Mouse (Mus musculus): ENCODE data around the gene Igf2r.
"Not testable (repeated sequence)": the region's sequence is repeated elsewhere in the genome, so short reads cannot be mapped to it uniquely, and the experiment has no call there.

The Igf2r gene

DNA sequence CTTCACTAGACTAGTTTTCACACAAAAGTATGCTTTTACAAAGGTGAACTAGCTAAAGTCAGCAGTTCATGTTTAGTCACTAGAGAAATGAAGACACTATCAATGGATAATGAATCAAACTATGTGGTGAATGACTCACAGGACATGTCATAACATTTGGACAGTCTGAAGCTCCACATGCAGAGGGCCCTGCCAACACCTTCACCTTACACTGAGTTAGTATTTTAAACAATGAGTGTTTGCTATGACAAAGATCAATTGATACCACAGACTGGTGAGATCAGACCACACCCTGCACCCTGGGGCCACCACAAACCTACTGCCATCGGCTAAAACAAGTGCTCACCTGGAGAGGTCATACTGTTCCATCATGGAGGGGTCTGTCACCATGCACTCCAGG, 54.4 kb downstream of the Igf2r start:
- DNase-seq: no peak

DNA sequence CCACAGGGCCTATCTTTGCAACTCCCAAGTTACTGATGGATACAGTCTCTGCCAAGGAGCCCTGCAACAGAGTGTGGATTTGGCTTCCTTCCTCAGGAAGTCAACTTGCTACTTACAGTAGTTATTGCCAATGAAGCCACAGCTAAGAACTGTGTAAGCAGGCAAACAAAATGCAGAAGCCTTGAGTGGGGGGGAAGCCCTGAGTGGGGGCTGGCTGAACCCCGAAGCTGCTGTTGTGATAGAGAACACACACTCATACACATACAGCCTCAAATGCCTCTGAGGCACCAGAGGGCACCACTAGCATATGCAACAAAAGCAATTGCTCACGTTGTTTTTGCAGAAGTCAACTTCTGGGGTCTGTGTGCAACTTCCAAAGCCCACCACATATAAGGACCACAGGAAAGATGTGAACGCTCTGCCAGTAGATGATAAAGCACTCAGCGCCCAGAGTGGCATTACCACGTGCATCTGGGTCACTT, 55.3 kb downstream of the Igf2r start:
- peak in 1 of 2 experiments; percentile 35 for DNase-seq

DNA sequence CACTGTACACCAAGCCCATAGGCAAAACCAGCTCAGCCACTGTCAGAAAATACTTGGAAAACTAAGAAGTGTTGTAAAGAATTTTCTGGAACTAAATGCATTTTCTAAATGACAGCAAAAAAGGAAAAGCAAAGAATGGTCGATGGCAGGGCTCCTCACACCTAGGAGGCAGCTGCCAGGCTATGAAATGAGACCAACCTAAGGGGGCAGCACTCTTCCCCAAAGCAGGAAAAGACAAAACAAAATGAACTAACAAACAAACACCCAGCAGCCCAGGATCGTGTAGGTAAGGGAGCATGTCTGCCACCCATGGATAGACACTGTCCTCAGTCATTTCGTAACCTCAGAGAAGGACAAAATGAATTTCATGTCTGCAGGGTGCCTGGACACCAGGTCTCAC, 56.5 kb downstream of the Igf2r start:
- no peak for DNase-seq

DNA sequence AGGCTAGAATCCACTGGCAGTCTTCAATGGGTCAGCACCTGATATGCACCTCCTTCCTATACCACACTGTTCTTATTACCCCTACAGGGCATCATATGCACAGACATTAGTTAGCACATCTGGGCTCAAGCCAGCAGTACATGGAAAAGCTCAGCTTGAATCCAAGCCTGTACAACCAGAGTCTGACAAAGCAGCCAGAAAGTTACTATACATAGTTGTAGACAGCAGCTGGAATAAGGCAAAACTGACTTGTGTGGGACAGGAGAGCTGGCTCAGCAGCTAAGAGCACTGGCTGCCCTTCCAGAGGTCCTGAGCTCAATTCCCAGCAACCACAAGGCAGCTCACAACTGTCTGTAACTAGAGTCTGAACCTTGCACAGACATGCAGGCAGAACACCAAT, 57.3 kb downstream of the Igf2r start:
- DNase-seq: no peak

DNA sequence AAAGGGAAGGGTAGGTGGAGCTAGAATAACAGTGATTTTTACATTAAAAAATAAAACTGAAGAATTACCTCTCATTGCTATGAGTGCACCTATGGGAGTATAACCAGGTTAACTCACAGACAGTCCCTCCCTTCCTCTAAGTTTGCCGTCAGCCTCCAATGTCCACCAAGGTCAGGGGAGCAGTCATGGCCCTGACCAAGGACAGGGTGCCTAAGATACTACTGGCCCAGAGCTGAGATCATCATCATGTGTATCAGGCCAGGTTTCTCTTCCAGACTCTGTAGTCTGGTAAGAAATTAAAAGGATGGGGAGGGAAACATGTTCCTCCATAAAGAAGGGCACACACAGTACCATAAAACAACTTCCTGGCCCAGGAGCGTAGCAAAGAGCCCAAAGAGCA, 58.5 kb downstream of the Igf2r start:
- DNase-seq: no peak

DNA sequence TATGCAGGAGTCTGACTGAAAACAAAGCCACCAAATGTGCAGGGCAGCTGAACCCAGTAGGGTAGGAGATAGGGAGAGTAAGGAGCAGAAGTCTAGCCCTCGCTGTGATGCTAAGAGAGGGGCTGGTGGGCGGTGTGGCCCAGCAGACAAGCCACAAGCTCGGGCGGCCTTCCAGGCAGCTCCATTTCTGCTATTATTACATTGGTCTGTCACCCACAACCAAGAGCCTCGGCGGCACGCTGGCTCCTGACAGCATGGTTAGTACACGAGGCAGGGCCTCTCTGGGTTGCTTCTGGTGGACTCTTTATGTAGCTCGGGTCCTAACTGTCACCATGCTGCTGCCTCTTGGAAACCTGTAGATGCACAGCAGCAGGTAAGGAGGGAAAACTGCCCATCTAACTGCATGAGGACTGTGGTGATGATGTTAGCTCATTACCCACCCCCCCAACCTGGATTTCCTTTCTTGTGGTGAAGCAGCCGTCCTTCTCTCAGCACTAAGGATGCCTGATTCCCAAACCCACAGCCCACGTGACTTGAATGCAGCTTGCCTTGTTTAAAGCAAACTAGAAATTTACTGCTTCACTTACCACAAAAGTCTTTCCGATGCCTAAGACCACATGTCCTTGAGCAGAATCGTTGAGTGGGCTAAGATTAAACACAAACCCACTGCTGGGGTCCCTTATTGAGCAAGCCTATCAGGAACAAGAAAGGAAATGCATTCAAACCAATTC, 59.2 kb downstream of the Igf2r start:
- no peak for DNase-seq

DNA sequence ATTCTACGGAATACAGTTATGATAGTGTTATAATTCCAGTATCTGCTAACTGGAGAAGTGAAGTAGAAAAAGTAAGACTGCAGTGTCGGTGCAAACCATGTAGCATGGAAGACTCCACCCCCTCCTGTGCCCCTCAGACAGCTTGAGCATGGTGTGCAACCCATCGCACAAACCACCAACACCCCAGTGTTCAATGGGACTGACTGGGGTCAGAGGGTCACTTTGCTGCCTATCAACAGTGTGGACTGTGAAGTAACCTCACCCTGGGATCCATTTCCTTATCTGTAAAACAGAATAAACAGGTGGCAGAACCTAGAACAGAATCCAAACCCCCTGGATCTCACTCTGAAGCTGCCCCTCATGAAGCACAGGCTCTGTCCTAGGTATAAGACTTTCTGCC, 61.1 kb downstream of the Igf2r start:
- no peak for DNase-seq

DNA sequence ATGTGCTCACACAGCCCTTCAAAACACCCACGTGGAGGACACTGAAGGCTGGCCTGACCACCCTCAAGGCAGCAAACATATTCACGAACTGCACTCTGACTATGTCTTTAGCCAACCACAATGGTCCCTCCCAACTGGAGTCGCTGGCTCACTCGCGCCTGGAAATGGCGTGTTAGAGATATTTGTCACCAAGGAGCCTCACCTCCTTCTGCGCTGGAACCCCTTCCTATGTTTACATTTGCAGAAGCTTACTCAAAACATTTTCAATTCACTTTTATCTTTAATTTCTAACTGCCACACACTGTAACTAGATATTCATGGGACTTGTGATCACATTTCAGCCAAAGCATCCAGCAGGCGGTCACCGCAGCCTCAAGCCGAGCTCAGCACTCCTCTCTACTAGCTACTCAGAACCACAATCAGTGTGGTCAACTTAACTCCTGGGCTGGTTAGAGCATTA, 62.8 kb downstream of the Igf2r start:
- no peak for DNase-seq

DNA sequence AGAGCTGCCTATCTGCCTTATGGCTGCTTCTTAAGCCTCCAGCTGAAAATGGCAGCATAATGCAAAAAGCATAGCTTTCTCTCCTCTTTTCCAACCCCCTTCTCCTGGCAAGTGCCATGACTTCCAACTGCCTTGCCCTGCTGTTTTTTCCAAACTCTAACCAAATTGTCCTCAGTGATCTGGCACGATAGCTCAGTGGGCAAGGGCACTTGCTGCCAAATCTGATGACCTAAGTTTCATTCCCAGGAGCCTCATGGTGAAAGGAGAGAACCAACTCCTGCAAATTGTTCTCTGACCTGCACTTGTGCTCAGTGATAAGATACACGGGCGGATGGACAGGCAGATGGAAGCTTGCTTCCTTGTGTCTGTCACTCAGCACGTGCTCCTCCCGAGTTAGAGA, 66.6 kb downstream of the Igf2r start:
- peak in 1 of 2 experiments; percentile 36 for DNase-seq

DNA sequence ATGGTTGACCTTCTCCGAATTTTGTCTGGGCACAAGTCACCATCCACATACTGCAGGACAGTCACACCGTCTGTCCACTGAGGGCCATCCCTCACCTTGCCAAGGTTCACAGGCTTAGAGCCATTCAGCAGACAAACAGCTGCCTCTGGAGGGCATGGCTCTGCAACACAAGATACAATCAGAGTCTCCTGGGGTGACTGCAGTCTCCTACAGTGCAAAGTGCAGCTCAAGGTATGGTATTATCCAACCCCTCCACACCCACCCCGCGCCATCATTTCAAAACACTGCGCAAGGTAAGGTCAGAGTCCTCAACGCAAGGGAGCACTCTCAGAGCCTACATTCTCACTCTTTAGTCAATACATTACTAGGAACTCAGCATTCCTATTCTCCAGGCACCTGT, 69.1 kb downstream of the Igf2r start:
- no peak for DNase-seq

DNA sequence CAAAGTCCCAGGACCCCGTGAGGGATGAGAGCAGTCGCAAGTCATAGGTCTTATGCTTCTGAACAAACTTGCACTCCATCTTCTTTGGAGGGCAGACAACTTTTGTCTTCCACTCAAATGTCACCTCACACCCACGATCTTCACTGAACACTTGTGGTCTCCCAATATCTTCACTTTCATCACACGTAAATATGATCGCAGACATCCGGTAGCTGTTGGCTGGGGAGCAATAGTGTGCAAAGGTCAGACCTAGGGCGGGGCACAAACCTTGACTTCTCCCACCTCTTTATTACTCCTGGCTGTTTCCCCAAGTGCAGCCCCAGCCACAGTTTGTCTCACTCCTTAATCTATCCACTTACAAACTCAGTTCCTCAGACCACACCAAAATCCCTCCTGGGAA, 77.6 kb downstream of the Igf2r start:
- DNase-seq: no peak

DNA sequence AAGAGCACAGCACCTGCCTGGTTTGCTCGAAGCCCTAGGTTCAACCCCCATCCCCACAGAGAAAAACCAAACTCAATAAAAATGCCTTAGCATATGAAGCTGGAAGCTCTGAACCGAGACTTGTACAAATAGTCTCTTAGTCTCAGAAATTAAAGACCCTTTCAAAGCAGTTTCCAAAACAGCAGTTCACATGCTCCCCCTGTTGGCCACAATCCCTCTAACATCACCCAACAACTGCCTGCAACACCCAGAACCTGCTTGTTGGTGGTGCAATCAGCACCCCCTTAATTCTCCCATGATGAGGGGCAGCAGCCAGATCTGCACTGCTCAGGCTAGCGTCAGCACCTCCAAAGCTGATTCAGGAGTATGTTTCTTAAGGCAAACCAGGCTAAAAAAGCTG, 79.9 kb downstream of the Igf2r start:
- DNase-seq: peak in 1 of 2 experiments; percentile 19

DNA sequence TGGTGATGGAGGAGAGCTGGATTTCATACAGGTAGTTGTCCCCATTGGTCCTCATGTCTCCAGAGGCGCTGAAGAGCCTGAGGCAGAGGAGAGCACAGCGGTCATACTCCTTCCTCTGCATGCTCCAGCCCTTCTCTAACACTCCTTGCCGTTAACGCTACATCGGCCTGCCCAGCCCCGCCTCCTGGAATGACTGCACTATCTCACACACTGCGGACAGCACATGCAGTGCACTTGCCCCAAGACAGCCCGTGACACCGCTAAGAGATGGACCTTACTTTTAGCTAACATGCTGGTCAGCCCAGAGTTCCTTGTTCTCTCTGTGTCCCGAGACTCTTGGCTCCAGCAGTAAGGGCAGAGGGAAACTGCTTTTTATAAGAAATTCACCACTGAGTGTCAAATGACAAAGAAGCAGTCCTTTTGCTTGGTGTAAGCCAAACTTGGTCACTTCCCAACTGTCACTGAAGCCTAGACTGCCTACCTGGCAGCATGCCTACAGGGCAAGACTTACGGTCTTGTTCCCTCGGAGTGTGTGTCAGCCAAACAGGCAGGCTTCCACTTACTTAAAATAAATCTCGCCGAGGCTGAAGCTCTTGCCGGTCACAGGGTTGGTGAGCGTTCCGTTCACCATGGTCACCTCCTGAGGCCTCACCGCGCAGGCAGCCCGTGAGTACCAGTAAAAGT, 80.9 kb downstream of the Igf2r start:
- peak; percentile 68 to 73 for DNase-seq

DNA sequence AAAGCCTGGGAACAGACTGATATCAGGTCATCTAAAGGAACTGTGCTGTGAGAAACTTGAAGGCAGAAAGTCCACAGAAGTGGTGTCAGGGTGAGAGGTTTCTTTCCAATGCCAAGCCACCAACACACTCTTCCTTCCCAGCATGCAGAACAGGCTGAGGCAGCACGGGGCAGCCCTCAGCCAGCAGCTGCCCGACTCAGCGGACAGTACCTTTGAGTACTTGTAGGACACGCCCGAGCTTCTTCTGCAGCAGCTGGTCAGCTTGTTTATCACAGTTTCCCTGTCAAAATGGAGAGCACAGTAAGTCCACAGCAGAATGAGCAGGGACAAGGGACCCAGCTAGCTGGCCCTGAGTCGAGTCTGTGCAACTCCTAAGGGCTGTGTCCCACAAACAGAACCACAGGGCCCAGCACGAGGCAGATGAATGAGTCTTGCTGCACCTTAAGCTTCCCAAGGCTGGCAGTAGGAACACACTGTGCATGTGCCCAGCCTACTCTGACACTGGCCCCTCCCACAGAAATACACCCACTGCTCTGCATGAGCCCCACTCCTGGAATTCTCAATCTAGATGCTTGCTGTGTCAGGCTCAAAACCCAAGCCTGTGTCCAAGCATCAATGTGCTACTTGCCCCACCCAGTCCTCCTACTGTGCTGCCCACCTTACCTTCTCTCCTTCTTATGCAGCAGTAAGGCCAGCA, 84.4 kb downstream of the Igf2r start:
- no peak for DNase-seq

DNA sequence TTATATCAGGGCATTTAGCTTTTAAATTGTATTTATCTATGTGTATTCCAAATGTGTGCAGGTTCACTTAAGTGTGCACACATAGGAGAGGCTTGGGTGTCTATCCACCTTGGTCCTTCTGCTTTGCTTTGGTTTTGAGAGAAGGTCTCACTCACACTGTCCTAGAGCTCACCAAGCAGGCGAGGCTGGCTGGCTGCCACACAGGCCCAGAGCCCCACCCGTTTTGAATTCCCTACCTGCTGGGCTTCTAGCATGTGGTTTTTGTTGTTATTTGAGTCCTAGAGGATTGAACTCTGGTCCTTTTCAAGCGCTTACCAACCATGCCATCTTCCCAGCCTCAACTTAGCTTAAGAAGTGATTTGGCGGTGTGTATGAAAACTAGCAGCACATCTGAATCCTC, 85.1 kb downstream of the Igf2r start:
- DNase-seq: peak; percentile 47 to 62

DNA sequence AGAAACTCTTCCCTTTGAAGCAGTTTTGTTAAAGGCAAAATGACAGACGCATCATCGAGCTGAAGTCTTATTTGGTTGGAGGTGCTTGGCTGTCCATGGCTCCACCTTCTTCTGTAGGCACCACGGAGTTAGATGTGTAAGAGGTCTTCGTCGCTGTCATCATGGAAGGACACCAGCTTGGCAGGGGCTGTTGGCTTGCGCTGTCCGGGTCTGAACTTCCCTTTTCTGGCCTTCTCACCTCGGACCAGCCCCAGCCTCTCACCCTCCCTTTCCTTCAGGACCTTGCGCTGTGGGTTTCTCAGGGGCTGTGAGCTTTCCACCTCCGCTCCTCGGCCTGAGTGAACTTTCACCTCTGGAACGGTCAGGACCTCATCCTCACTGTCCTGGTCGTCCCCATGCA, 85.9 kb downstream of the Igf2r start:
- DNase-seq: no peak

DNA sequence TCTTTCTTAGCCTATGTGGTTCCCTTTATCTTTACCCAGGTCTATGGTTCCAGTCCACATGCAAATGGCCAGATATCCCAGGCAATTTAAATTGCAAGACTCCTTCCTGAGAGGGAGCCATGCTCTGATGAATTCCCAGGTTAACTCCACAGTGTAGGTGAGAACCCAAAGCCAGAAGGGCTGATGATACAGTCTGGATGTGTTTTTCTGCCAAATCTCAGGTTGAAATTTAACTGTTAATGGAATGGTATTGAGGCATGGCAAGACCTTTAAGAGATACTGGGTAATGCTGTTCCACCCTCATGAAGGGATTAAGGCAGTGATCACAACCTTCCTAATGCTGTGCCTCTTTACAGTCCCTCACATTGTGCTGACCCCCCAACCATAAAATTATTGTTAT, 91.2 kb downstream of the Igf2r start:
- DNase-seq: no peak

DNA sequence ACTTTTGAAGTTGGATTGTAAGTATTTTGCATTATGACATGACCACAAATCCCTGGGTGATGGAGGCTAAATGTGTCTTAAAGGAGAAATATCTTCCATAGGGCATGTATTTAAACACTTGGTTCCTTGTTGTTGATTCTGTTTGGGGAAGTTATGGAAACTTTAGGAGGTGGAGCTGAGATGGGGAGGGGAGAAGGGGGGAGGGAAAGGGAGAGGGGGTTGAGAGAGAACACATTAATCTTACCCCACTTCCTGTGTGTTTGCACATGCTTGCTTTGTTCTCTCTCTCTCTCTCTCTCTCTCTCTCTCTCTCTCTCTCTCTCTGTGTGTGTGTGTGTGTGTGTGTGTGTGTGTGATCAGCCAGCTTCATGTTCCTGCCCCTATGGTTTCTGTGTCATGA, 92.3 kb downstream of the Igf2r start:
- DNase-seq: no peak

DNA sequence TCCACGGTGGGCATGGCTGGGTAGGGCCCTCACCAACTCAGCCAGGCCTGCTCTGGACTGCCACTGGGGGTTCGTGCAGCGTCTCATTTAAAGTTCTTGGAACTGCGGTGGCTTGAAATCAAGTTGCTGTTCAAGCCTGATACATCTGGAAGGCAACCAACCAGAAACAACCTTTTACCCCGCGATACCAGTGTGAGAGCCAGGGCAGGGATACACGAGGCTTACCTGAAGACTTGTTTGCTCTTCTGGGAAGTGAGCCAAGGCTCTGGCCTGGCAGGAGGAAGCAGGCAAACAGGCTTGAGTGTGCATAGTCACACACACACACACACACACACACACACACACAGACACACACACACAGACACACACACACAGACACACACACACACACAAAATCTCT, 93.8 kb downstream of the Igf2r start, which contains the start of gene Slc22a1:
TSS of gene Slc22a1 (minus strand) at position 184 of the 400 bp plus-strand sequence.
- no peak for DNase-seq

DNA sequence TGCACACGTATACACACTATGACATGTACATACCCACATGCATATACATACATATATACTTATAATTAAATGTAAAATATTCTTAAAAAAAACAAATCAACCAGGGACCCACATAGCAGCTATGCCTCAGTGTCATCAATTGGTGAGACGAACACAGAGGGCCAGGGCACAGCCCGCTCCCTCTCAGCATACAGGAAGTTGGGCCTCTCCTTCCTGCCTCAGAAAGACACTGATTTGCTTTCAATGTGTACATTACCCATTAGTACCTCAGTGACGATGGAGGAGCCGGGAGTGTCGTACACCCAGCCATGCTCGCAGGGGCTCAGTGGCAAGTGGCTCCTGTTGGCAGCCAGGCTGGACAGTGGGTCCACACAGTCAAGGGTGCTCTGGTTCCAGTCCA, 94.5 kb downstream of the Igf2r start:
- not testable (repeated sequence) for DNase-seq

DNA sequence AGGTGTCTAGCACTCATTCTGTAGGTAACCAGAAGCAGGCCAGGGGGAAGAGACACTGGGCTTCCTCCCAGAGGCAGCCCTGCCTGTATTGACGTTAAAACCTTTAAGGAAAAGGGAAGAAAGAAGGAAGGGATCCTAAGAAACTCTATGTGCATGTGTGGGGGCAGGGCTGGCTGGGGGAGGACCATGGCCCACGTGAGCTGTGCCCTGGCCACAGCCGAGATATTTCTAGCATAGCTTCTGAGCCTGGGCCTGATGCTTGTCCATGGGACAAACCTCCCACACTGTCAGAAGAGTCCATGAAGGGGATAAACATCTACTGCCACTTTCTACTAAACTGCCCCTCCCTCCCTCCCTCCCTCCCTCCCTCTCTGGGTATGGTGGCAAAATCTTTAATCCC, 95.6 kb downstream of the Igf2r start:
- DNase-seq: no peak

DNA sequence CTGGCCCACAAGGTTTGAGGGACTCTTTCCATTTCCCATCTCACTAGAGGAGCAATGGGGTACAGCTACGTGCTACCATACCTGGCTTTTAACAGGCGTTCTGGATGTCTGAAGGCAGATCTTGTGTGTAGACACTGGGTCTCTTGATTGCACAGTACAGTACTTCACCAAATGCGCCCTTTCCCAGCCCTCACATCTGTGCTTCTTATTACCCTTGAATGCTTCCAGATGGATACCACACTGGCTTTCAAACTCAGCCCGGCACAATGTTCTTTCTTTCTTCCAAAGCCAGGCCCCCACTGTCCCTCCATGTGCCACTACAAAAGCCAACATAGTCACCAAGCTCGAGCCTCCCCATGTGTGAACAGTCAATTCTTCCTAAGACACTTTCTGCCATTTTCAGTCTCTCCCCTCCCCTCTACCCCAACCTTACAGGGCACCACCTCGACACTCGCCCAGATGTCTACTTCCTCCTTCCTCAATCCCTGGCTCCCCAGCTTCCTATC, 97.1 kb downstream of the Igf2r start:
- DNase-seq: no peak

DNA sequence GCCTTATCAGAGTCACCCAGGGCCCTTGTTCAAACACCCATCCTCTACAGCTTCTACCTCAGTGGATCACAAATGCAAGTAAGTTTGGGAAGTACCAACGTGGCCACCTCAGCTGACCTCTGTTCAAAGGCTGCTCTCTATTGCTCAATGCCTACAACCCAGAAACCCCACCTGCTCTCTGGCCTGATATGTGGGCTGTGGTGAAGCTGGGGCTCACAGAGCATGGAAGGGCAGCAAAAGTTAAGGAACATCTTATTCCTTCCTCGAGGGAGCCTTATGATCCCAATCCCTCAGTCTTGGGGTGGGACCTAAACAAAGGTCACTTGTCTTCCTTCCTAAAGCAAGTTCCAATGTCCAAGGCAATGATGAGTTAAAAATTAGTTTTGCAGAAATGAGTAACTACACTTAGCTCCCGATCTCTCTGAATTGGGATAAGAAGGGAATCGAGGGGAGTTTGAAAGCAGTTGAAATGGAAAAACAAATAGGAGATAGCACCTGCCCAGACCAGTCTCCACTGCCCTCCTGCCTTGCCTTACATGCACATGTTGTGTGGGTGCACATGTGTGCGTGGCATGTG, 98.3 kb downstream of the Igf2r start:
- DNase-seq: no peak

Measured in cerebellum, postnatal 36 days (tissue).